Comparison of ENCODE assay signal across 8 mouse cellular contexts in genomic region chr6:73221189-73221957, GRCm38 (mm10). TPM values are rescaled to one million over a fixed set of nuclear protein-coding genes. Genes with fewer than 3 reads are reported as not detected.
DNase-seq lines count a peak whose midpoint lies in the region; ATAC-seq and TF ChIP-seq lines count a peak whose summit lies in the region.

TSS of gene Dnah6 (minus strand) at chr6:73221651.

- no peak within 1 kb of the TSS for H3K27ac ChIP-seq in MEL (ENCODE audit: control insufficient read depth, low read depth, low read length)
- no peak within 1 kb of the TSS for H3K27ac ChIP-seq in cerebellum, adult 2 months (ENCODE audit: insufficient read depth, low read length)
- peak within 1 kb of the TSS; percentile 67 for H3K27ac ChIP-seq in hindbrain, embryonic 10.5 days
- peak within 1 kb of the TSS; percentile 82 for H3K27ac ChIP-seq in lung, embryonic 15.5 days
- peak within 1 kb of the TSS; percentile 7; the same call in 1 of the 2 replicates for H3K27ac ChIP-seq in olfactory bulb, adult 2 months (ENCODE audit: insufficient read depth, low read depth, low read length)

- H3K36me3 ChIP-seq in MEL (ENCODE audit: control insufficient read depth in 1 of 2, insufficient read depth in 2 of 2, low read length in 2 of 2), result no peaks in the 10 kb centered on the region
- H3K36me3 ChIP-seq in hindbrain, embryonic 10.5 days, result no peaks in the 10 kb centered on the region
- H3K36me3 ChIP-seq in lung, embryonic 15.5 days, result no peaks in the 10 kb centered on the region

- H3K4me2 ChIP-seq in lung, embryonic 15.5 days, result peak within 1 kb of the TSS; percentile 65

- WGBS in cerebellum, adult 2 months, result 26% methylated on average over 25 of the region's 25 CpGs
- WGBS in hindbrain, embryonic 10.5 days, result 37% methylated on average over 25 of the region's 25 CpGs
- 34% methylated on average over 25 of the region's 25 CpGs for WGBS in lung, embryonic 15.5 days
- 32% methylated on average over 25 of the region's 25 CpGs for WGBS in olfactory bulb, adult 2 months

- TF ChIP-seq EP300 in MEL (IDR thresholded peaks at IDR 0.05; ENCODE audit: low read depth in 1 of 2, low read length in 2 of 2), result no peak

- no peak for TF ChIP-seq RAD21 in MEL (IDR thresholded peaks at IDR 0.05; ENCODE audit: low read depth, low read length)

- TF ChIP-seq CTCF in MEL (IDR thresholded peaks at IDR 0.05 in 2 of 3, conservative IDR thresholded peaks at IDR 0.05 in 1 of 3; ENCODE audit: control insufficient read depth in 1 of 3, insufficient read depth in 1 of 3, low read depth in 2 of 3, low read length in 3 of 3, poor library complexity in 1 of 3, severe bottlenecking in 1 of 3), result no peak
- no peak for TF ChIP-seq CTCF in cerebellum, adult 2 months (IDR thresholded peaks at IDR 0.05; ENCODE audit: borderline replicate concordance, insufficient read depth, low read depth, low read length)
- no peak for TF ChIP-seq CTCF in olfactory bulb, adult 2 months (IDR thresholded peaks at IDR 0.05; ENCODE audit: insufficient read depth, low read depth, low read length)

- peak; percentile 84 for DNase-seq in MEL (ENCODE audit: low read depth, low spot score)
- DNase-seq in cerebellum, adult 2 months, result peak; percentile 86 to 93
- peak; percentile 91 for DNase-seq in hindbrain, embryonic 10.5 days (ENCODE audit: low spot score)
- peak; percentile 75 for DNase-seq in layer of hippocampus, adult 9-10 months (ENCODE audit: low spot score)
- DNase-seq in thymus, adult 18-20 months, result peak; percentile 41 to 58

- no peaks in the 10 kb centered on the region for H3K9me3 ChIP-seq in MEL (replicated peaks; ENCODE audit: insufficient read depth, low read length)
- H3K9me3 ChIP-seq in hindbrain, embryonic 10.5 days, result no peaks in the 10 kb centered on the region
- no peaks in the 10 kb centered on the region for H3K9me3 ChIP-seq in lung, embryonic 15.5 days

- TF ChIP-seq POLR2A in MEL (IDR thresholded peaks at IDR 0.05; ENCODE audit: control insufficient read depth in 1 of 2, insufficient read depth in 1 of 2, low read depth in 1 of 2, low read length in 2 of 2, poor library complexity in 1 of 2), result no peak
- TF ChIP-seq POLR2A in cerebellum, adult 2 months (IDR thresholded peaks at IDR 0.05; ENCODE audit: borderline replicate concordance, insufficient read depth, low read length), result no peak
- no peak for TF ChIP-seq POLR2A in olfactory bulb, adult 2 months (IDR thresholded peaks at IDR 0.05; ENCODE audit: insufficient read depth, low read depth, low read length)

- H3K9ac ChIP-seq in MEL (ENCODE audit: control insufficient read depth, low read depth, low read length, poor library complexity, severe bottlenecking), result peak within 1 kb of the TSS; percentile 17; the same call in 1 of the 2 replicates
- H3K9ac ChIP-seq in lung, embryonic 15.5 days, result 0 out of 2 replicates have a peak within 1 kb of the TSS, but pooled peaks have one; percentile 20

- H3K4me3 ChIP-seq in MEL (ENCODE audit: control insufficient read depth in 1 of 2, insufficient read depth in 1 of 2, low read depth in 2 of 2, low read length in 2 of 2), result peak within 1 kb of the TSS; percentile 47 to 62
- H3K4me3 ChIP-seq in cerebellum, adult 2 months (replicated peaks; ENCODE audit: insufficient read depth, low read depth, low read length), result peak within 1 kb of the TSS; percentile 43
- H3K4me3 ChIP-seq in hindbrain, embryonic 10.5 days, result peak within 1 kb of the TSS; percentile 51
- peak within 1 kb of the TSS; percentile 36 for H3K4me3 ChIP-seq in lung, embryonic 15.5 days
- peak within 1 kb of the TSS; percentile 35 for H3K4me3 ChIP-seq in olfactory bulb, adult 2 months (ENCODE audit: insufficient read depth, low read depth, low read length)

- peak; percentile 100 for ATAC-seq in frontal cortex, adult (ENCODE audit: low TSS enrichment)
- peak; percentile 95 for ATAC-seq in lung, embryonic 15.5 days (ENCODE audit: borderline replicate concordance, extremely low read depth, low FRiP score, low TSS enrichment)

- H3K27me3 ChIP-seq in MEL (ENCODE audit: control insufficient read depth in 1 of 2, insufficient read depth in 2 of 2, low read length in 2 of 2), result no peaks in the 10 kb centered on the region
- H3K27me3 ChIP-seq in cerebellum, adult 2 months (ENCODE audit: control insufficient read depth, insufficient read depth, low read length), result no peaks in the 10 kb centered on the region
- H3K27me3 ChIP-seq in hindbrain, embryonic 10.5 days (ENCODE audit: insufficient read depth, poor library complexity, severe bottlenecking), result no peaks in the 10 kb centered on the region
- no peaks in the 10 kb centered on the region for H3K27me3 ChIP-seq in lung, embryonic 15.5 days

- H3K4me1 ChIP-seq in MEL (ENCODE audit: control insufficient read depth in 1 of 2, insufficient read depth in 2 of 2, low read length in 2 of 2), result no peaks in the 10 kb centered on the region
- H3K4me1 ChIP-seq in cerebellum, adult 2 months (ENCODE audit: control insufficient read depth, insufficient read depth, low read length), result 0 out of 2 replicates have a peak, but pooled peaks cover 4% of the 10 kb centered on the region
- peaks cover 18% of the 10 kb centered on the region for H3K4me1 ChIP-seq in hindbrain, embryonic 10.5 days (replicated peaks)
- peaks cover 12% of the 10 kb centered on the region for H3K4me1 ChIP-seq in lung, embryonic 15.5 days
- peaks cover 3% of the 10 kb centered on the region for H3K4me1 ChIP-seq in olfactory bulb, adult 2 months (ENCODE audit: control insufficient read depth, insufficient read depth, low read length)

- no peaks in the 10 kb centered on the region for H3K79me2 ChIP-seq in MEL (ENCODE audit: control insufficient read depth, insufficient read depth, low read length, poor library complexity)

TF ChIP-seq in MEL, 35 proteins besides CTCF, POLR2A, EP300 and RAD21:
- TF ChIP-seq NRF1 (IDR thresholded peaks at IDR 0.05; ENCODE audit: insufficient read depth, low read depth, low read length, poor library complexity, severe bottlenecking), result 0 out of 2 replicates have a peak, but pooled peaks have one; percentile 7
- peak; percentile 88 for TF ChIP-seq CHD2 (IDR thresholded peaks at IDR 0.05; ENCODE audit: low read length)
- TF ChIP-seq E2F4 (IDR thresholded peaks at IDR 0.05; ENCODE audit: borderline replicate concordance, low read depth, low read length), result peak; percentile 67; the same call in 1 of the 2 replicates
- 0 out of 2 replicates have a peak, but pooled peaks have one; percentile 36 for TF ChIP-seq SIN3A (IDR thresholded peaks at IDR 0.05; ENCODE audit: low read length)
- TF ChIP-seq USF2 (IDR thresholded peaks at IDR 0.05; ENCODE audit: borderline replicate concordance in 1 of 2, insufficient read depth in 1 of 2, low read depth in 1 of 2, low read length in 2 of 2), result no peak
- peak; percentile 36; the same call in 1 of the 2 replicates for TF ChIP-seq MAZ (IDR thresholded peaks at IDR 0.05; ENCODE audit: low read depth, low read length)
- TF ChIP-seq ZKSCAN1 (IDR thresholded peaks at IDR 0.05; ENCODE audit: low read depth, low read length), result no peak
- TF ChIP-seq MXI1 (IDR thresholded peaks at IDR 0.05; ENCODE audit: low read depth, low read length), result no peak
- TF ChIP-seq GATA1 (IDR thresholded peaks at IDR 0.05; ENCODE audit: low read depth, low read length), result no peak

RNA-seq across cellular contexts. Expression of gene Dnah6, which starts in this region (rescaled TPM):
- 0.03 TPM in 1 of 2 replicates, not detected in the other for total RNA-seq in MEL (2012; rRNA removed)
- not detected for polyA plus RNA-seq in MEL (2012; ENCODE audit: insufficient read depth in 1 of 2, insufficient read length in 2 of 2, low read depth in 1 of 2, low replicate concordance in 2 of 2, missing spikeins in 1 of 2)
- polyA plus RNA-seq in cerebellum, adult 2 months (2012; rRNA removed), result 1.9 and 2.4 TPM in 2 replicates
- 0.14 and 0.27 TPM in 2 replicates for polyA plus RNA-seq in hindbrain, embryonic 10.5 days (2016; fragmentation: Nextera tagmentation; extraction: Ambion mirVana)
- polyA plus RNA-seq in lung, embryonic 15.5 days (2015; fragmentation: Nextera tagmentation; extraction: Ambion mirVana), result 0.26 and 0.33 TPM in 2 replicates
- not detected in 2 replicates for polyA plus RNA-seq in olfactory bulb, adult 2 months (2012; ENCODE audit: insufficient read depth, insufficient read length, low replicate concordance, missing spikeins)

Comparison
In these comparisons a context has a peak if more than half of its experiments do, and no peak if none do; other contexts are left out.
1. Peak in DNase-seq, H3K4me3 ChIP-seq and H3K9ac ChIP-seq in MEL; RNA of the gene not detected or under 1 TPM.
2. Peak in DNase-seq, H3K4me3 ChIP-seq and H3K27ac ChIP-seq in hindbrain, embryonic 10.5 days; RNA of the gene not detected or under 1 TPM.
3. Peak in ATAC-seq, H3K4me3 ChIP-seq, H3K27ac ChIP-seq, H3K9ac ChIP-seq and H3K4me2 ChIP-seq in lung, embryonic 15.5 days; RNA of the gene not detected or under 1 TPM.